Mouse (Mus musculus) testis, postnatal 14 days (tissue): ENCODE measurements at regions not wholly inside any gene's neighbourhood (a gene's known extent, or its start where the extent isn't known, plus 50 kb on each side); places are given as distances from the start of the nearest gene placed in this dataset.

ENCODE experiments used
- DNase-seq: peaks from one replicate; pipeline ENCODE4 v3.0.0; 2021; ENCODE audit warnings: low spot score

DNA sequence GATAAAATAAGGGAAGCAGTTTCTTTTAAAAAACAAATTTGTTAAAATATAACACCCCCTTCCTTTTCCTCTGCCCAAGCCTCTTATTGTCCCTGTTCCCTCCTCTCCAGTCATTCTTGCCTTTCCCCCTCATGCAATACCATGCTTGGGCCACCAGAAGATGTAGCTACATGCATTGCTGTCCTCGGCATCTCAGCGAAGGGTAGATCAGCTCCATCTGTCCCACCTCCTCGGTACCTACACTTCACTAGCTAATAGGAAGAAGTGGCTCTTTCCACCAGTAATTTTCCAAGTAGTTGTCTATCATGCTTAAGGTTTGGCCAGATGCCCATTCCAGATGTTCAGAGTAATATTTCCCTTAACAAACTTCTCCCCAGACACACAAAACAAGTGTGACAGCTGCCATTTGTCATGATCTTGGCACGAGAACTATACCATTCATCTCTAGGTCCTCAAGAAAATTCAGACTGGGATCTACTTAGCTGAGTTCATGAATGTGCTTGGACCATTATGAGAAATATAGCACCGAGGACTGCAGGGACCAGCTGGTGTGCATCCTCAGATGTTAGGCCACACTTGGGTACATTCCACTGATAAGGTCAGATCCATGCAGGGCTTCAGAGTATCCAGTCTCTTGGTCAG, 198.7 kb upstream of the Tnp1 start:
- no peak for DNase-seq

- no peak for DNase-seq
These were observed 191.7 kb upstream of the Tnp1 start for GRCm38 (mm10) chr1:73207421-73207820.

- DNase-seq = no peak
These were observed 190.1 kb upstream of the Tnp1 start for GRCm38 (mm10) chr1:73205788-73206187.

DNA sequence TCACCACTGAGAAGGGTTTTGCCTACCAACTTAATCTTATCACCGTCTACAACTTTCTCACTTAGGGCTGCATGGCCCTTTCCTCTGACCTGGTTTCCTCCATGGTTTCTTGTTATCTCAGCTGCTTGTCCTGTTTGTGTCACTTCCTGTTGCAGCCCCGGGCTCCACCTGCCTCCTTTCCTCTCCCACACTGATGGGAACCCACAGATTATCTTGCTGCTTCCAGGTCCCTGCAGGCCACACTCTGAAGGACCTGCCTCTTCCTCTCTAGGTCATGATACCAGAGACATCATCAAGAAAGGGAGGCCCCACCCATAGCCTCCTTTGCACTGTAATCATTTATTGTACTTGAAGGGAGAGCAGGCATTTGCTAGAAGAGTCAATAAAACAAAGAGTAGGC, 184.4 kb upstream of the Tnp1 start:
- no peak for DNase-seq

- no peak for DNase-seq
These were observed 175.1 kb upstream of the Tnp1 start for GRCm38 (mm10) chr1:73190832-73191231.

- no peak for DNase-seq
These were observed 173.1 kb upstream of the Tnp1 start for GRCm38 (mm10) chr1:73188796-73189195.

- no peak for DNase-seq
These were observed 168.8 kb upstream of the Tnp1 start for GRCm38 (mm10) chr1:73184477-73184876.

DNA sequence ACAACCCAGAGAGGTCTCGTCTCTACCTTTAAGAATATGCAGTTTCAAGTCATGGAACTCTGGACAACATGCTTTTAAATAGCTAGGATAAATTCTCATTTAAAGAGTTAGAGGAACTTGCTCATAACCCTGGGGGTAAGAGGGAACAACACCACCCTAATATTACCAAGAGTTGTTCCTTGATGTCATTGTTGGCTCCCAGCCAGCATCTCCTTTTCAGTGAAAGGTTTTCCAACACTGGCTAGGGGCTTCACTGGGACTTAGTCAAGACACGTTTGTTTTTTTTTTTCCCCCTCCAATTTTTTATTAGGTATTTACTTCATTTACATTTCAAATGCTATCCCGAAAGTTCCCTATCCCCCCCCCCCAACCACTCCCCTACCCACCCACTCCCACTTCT, 163.1 kb upstream of the Tnp1 start:
- no peak for DNase-seq

DNA sequence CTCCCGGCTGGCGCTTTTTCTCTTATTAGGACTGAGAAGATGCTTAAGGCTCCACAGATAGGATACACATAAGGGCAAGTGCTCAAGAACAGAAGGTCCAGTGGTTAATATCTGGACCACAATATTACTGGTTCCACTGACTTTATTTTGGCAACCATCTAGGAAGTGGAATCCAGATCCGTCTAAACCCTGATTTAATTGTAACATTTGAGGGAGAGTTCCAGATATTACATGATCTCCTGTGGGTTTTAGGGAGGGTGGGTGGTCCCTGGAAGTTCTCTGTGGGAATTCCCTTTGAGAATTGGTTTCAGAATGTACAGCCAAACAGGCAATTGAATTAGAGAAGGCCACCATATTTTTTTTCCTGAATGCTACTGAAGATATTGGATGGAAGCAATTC, 161.4 kb upstream of the Tnp1 start:
- DNase-seq = no peak

DNA sequence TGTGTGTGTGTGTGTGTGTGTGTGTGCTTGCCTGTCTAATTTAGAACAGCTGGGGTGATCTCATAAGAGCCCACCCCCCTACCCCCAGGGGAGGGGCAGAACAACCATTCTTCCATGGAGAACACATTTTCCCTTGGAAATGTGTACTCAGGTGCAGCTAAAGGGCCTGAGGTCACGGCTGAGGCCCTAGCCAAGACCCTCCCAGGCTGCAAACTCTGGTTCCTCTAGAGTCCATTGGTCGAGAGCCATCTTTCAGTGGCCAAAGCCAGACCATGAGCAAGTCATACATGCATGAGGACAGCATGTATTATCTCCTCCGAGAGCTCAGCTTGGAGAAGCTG, 154.9 kb upstream of the Tnp1 start:
- DNase-seq = no peak

DNA sequence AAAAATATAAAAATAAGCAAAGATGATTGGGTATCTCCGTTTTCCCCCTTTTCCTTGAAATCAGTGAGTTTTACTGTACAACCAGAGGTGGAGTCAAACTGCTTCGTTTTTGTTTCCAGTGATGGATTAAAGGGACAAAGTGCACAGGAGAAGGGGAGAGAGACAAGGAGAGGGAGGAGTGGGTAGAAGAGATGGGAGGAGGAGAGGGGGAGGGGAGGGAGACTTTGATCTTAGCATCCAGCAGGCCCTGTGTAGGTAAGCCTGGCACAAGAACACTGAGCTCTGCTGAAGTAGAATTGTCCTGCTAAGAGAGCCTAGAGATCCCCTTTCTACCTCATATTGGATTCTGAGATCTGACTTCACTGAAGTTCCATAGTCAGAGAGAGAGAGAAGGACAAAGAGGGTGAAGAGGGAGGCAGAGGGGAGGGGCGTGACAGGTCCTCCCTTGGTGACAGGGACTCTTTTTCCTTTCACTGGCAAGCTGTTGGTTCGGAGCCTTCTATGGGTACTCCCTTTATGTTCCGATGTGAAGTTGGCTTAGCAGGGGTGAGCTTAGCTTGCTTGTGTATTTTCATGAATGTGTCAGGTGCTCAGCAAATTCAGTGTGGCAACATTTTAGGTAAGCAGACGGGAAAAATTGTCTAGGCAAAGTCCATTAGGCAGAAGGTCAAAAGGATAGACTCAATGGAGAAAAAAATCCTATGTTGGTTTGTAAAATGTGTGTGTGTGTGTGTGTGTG, 154.4 kb upstream of the Tnp1 start:
- no peak for DNase-seq

- DNase-seq = no peak
These were observed 153.6 kb upstream of the Tnp1 start for GRCm38 (mm10) chr1:73169077-73169869.

- DNase-seq = no peak
These were observed 144.5 kb upstream of the Tnp1 start for GRCm38 (mm10) chr1:73160199-73160598.

DNA sequence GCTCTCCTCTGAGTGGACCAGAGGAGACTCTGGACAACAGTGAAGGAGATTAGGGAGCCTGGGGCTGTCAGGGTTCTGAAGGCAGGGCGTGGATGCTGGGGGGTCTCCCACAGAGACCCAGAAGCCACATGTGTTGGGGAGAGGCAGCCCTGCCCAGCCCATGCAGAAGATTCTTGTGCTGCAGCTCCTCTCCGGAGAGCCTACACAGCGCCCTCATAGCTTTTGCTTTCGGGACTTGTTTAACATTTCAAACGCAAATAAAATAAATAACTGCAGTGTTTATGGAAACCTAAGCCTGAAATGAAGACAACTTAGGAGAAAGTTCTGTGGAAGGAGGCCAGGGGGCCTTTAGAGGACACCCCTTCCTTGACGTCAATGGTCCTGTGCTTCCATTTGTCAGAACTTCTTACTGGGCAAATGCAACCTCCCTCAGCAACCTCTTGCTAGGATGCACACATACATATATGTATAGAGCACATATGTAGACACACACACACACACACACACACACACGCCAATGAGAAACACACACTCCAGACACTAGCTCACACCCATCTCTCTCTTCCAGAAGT, 143.8 kb upstream of the Tnp1 start:
- DNase-seq = no peak

- DNase-seq = no peak
These were observed 137.9 kb upstream of the Tnp1 start for GRCm38 (mm10) chr1:73153438-73154097.

DNA sequence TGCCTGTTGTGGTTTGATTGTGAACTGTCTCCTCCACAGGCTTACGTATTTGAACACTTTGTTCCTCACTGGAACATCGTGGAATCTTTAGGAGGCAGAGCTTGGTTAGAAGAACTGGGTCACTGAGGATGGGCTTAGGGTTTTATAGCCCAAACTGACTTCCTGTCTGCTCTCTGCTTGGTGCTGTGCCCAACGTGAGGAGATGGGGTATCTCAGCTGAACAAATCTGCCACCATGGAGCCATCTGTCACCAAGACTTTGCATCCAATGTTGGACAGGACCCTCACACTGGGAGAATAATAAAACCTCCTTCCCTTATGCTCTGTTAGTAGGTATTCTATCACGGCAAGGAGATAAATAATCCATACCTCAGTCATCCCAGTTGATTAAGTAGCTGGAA, 134.2 kb upstream of the Tnp1 start:
- DNase-seq = no peak

- DNase-seq = no peak
These were observed 127.1 kb upstream of the Tnp1 start for GRCm38 (mm10) chr1:73142845-73143244.

DNA sequence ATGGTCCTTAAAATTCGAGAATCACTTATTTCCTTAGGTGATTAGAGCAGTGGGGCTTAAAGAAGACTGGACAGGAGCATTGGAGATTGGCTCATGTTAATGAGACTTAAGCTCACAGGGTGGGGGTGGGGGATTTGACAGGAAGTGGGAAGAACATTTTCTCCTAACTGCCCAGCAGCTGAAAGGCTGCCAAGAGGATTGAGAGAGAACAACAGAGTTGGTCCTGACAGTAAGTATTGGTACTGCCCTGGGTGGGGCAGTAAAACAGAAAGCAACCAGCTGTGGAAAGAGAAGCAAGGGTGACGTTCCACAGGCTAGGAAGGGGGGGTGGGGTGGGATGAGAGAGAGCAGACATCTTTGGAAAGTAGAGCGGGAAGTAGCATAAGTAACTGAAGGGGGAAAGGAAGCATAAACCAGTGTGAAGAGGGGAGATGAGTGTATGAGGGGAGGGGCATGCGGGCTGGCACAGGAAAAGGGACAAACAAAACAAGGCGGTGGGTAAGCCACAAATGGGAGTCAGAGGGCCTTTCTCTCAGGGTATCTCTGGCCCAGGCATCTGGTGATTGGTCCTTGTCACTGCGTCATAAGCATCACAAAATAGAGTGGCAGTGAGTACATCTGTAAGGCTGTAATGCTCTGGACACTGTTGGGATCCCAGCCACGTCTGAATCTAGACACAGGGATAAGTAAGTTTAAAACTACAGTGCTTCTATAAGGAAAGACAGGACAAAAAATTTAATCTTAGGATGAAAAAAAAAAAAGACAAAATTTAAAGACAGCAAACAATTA, 125.0 kb upstream of the Tnp1 start:
- no peak for DNase-seq

GRCm38 (mm10) chr1:73130215-73130861, 114.6 kb upstream of the Tnp1 start:
- DNase-seq = no peak

- no peak for DNase-seq
These were observed 107.3 kb upstream of the Tnp1 start for GRCm38 (mm10) chr1:73123012-73123411.

DNA sequence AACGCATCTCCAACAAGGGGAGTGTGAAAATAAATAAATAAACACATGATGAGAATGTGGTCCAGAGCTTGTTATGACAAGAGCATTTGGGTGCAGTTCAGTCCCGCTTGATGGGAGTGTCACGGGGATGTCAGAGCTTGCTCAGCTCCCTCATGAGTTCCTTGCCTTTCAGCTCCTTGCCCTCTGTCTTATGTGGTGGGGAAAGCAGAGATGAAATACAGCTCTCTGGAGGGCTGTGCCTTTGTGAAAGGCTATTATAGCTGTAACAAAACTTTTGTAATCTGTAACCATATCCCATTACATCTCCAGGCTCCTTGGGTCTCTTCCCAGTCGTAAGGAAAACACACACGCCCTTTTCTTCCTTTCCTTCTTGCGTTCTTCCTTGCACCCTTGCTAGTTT, 103.0 kb upstream of the Tnp1 start:
- no peak for DNase-seq
